Mouse (Mus musculus) erythroblast, embryonic 14.5 days (primary cell): ENCODE data around the gene Gnai2. TPM values are rescaled to one million over a fixed set of nuclear protein-coding genes. Genes with fewer than 3 reads are reported as not detected.

Experiments used
- H3K27me3 ChIP-seq: 2 replicates; pipeline ENCODE4 v1.6.1; 2012; ENCODE audit warnings: inconsistent platforms; ENCODE audit not compliant: control insufficient read depth
- H3K36me3 ChIP-seq: 2 replicates; pipeline ENCODE4 v1.6.1; 2012; ENCODE audit warnings: mild to moderate bottlenecking, inconsistent platforms; ENCODE audit not compliant: control insufficient read depth
- H3K4me1 ChIP-seq: 2 replicates; pipeline ENCODE4 v1.6.1; 2012; ENCODE audit warnings: inconsistent platforms; ENCODE audit not compliant: control insufficient read depth
- H3K4me3 ChIP-seq: replicated peaks from 2 replicates; pipeline ENCODE3; 2012; ENCODE audit warnings: moderate library complexity, mild to moderate bottlenecking, inconsistent platforms
- H3K9me3 ChIP-seq: 2 replicates; pipeline ENCODE4 v1.6.1; 2012; ENCODE audit warnings: low read length, inconsistent platforms, mixed read lengths; ENCODE audit not compliant: control insufficient read depth
- GATA1 ChIP-seq: IDR thresholded peaks from 2 replicates; pipeline ENCODE4 v1.6.1; 2012; ENCODE audit warnings: low read length, inconsistent platforms, mixed read lengths
- TAL1 ChIP-seq: IDR thresholded peaks from 3 replicates; pipeline ENCODE4 v1.6.1; 2012; ENCODE audit warnings: low read length, inconsistent platforms, mixed read lengths
- polyA plus RNA-seq: library from polyadenylated mRNA; stranded (reverse); fragments of >175 nt; gene quantifications from 2 replicates; pipeline ENCODE4 v1.2.3, GENCODE M21; 2012

Gnai2 gene
- polyA plus RNA-seq, 1 experiment: 87.2 TPM

DNA sequence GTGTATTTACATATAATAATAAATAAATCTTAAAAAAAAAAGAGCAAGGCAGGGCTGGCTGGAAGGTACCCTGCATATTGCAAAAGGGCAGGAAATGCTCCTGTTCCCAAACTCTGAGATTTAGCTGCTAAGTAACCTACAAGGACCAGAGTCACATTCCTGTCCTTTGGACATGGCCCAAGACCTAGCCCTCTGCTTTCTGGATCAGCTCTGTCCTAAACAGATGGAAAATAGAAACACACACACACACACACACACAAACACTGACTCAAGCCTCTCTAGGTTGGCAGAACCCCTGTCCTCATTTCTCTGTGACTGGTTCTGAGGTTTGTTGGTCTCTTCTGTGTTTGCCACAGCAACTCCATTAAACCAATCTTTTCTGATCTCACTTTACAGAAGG lies 14.2 kb downstream of the Gnai2 start:
- no peak overlapping the region for H3K4me3 ChIP-seq
- TF ChIP-seq GATA1 (no peak), TAL1 (no peak)
- H3K36me3 ChIP-seq: peaks cover 82% of the 10 kb centered on the region
- peaks cover 23% of the 10 kb centered on the region for H3K4me1 ChIP-seq
- no peaks in the 10 kb centered on the region for H3K27me3 ChIP-seq
- H3K9me3 ChIP-seq: no peaks in the 10 kb centered on the region

DNA sequence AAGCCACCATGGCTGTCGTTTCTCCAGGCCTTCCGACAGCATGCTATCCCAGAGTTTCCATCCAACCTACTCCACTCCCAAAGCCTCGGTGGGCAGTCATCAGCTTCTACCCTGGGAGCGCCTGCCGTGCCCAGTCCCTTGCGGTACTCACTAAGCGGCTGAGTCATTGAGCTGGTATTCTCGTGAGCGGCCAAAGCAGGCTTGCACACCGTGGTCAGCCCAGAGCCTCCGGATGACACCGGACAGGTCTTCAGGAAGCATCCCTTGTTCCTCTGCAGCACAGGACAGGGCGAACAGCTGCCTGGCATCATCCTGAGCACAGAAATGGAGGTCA lies 15.7 kb downstream of the Gnai2 start:
- no peaks in the 10 kb centered on the region for H3K9me3 ChIP-seq
- H3K4me1 ChIP-seq: peaks cover 14% of the 10 kb centered on the region
- H3K27me3 ChIP-seq: no peaks in the 10 kb centered on the region
- peaks cover 82% of the 10 kb centered on the region for H3K36me3 ChIP-seq
- H3K4me3 ChIP-seq: no peak overlapping the region
- TF ChIP-seq GATA1: no peak
- TF ChIP-seq TAL1: no peak

DNA sequence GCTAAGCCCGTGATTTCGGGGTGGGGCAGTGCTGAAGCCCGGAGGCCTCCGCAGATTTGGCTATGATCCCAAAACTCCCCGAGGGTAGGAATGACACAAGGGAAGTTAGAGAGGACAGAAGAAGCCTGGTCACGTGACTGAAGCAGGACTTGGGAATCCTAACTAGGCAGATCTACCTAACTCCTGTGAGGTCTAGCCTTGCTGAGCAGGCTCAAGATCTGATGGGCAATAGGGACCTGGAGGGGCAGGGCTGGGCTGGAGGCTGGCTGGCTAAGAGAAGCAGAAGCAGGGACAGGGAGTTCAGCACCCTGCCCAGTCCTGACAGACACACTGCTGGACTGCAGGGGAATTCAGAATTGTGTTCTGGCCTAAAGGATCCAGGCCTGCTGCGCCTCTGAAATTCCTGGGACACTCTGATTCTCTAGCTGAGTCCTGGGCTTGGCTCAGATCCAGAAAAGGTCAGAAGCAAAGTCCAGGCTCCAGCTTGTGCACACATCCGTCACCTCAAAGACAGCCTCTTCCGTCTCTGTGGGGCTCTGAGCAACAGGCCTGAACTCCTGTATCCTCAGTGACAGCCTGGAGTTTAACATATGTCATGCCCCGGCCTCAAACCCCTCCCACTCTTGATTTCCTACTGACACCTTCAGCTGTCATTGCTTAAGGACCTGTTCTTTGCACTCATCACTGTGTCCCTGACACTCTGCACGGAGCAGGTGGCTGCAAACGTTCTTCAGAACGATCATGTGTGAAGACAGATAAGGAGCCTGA lies 16.2 kb downstream of the Gnai2 start:
- peaks cover 82% of the 10 kb centered on the region for H3K36me3 ChIP-seq
- no peaks in the 10 kb centered on the region for H3K9me3 ChIP-seq
- TF ChIP-seq GATA1: no peak
- TF ChIP-seq TAL1: no peak
- no peak overlapping the region for H3K4me3 ChIP-seq
- H3K4me1 ChIP-seq: peaks cover 12% of the 10 kb centered on the region
- no peaks in the 10 kb centered on the region for H3K27me3 ChIP-seq

DNA sequence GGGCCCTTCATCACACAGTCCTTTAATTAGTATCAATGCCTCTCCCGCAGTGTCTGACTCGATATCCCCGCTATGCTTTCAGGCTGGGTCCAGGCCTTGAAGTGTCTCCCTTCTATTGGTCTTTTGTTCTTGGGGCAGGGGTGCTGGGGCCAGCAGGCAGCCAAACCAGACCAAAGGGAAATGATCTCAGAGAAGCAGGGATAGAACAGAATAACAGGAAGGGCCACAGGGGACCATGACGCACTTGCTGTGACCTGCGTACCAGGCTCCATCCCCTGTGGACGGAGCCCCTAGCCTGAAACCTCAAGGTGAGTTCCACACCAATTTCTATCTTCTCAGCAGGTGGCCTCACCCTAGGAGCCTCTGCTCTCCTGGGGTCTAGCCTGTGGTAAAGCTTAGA lies 17.1 kb downstream of the Gnai2 start:
- no peaks in the 10 kb centered on the region for H3K27me3 ChIP-seq
- no peak overlapping the region for H3K4me3 ChIP-seq
- peaks cover 17% of the 10 kb centered on the region for H3K4me1 ChIP-seq
- peaks cover 77% of the 10 kb centered on the region for H3K36me3 ChIP-seq
- H3K9me3 ChIP-seq: no peaks in the 10 kb centered on the region
- TF ChIP-seq GATA1 (no peak), TAL1 (no peak)

DNA sequence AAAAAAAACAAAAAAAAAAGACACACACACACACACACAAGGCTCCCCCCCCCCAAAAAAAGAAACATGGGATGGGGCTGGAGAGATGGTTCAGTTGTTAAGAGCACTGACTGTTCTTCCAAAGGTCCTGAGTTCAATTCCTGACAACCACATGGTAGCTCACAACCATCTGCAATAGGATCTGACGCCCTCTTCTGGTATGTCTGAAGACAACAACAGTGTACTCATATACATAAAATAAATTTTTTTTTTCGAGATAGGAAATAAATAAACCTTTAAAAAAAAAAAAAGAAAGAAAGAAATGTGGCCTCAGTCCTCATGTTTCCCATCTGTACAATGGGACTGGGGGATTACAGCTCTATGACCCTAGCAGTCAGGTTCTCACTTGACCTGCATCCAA lies 17.7 kb downstream of the Gnai2 start:
- TF ChIP-seq TAL1: no peak
- no peak for TF ChIP-seq GATA1

DNA sequence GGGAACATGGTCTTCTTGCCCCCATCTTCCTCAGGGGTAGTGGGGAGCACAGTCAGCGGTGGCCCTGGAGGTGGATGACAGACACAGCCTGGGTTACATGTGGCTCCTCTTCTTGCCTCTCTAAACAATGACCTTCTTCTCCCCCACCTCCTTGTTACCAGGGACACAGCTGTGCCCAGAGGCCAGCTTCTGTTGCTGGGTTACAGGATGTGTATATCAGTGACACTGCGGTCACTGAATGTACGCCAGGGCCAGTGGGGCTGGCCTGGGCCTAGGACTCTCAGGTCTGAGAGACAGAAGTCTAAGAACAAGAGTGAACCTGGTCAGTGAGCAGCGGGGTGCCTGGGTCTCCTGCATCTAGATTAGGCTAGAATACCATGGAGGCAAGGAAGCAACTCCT lies 20.1 kb downstream of the Gnai2 start:
- peaks cover 60% of the 10 kb centered on the region for H3K36me3 ChIP-seq
- no peak for TF ChIP-seq TAL1
- no peak for TF ChIP-seq GATA1

More for the DNA sequence above, 17.7 kb downstream of the Gnai2 start:
- no peaks in the 10 kb centered on the region for H3K27me3 ChIP-seq
- peaks cover 22% of the 10 kb centered on the region for H3K4me1 ChIP-seq
- H3K9me3 ChIP-seq: no peaks in the 10 kb centered on the region
- no peak overlapping the region for H3K4me3 ChIP-seq
- peaks cover 73% of the 10 kb centered on the region for H3K36me3 ChIP-seq

DNA sequence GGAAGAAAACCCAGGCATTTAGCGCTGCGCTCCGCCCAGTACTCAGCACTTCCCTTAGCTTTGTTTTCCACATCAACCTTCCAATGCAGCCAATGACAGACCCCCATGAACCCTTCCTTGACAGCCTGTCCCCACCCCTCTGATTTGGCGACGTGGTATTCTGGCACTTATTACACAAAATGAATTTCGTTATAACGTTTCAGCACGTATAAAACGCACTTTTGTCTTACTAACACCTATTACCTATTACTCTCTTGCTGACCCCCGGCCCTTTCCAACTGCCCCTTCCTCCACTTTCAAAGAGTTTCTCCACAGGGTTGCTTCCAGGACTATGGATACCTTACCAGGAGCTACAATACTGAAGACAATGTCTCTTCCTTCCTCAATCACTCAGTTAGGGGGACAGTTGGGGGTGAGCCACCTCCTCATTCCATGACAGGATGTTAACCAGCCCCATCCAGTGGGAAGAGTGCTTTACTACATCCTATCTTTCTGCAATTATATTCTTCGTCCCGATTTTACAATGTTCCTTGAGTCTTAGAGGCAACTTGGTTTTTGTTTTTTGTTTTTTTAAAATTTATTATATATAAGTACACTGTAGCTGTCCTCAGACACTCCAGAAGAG lies 22.1 kb downstream of the Gnai2 start:
- peaks cover 31% of the 10 kb centered on the region for H3K4me1 ChIP-seq
- peaks cover 40% of the 10 kb centered on the region for H3K36me3 ChIP-seq

More for the DNA sequence above, 20.1 kb downstream of the Gnai2 start:
- no peak overlapping the region for H3K4me3 ChIP-seq
- no peaks in the 10 kb centered on the region for H3K27me3 ChIP-seq
- peaks cover 36% of the 10 kb centered on the region for H3K4me1 ChIP-seq
- no peaks in the 10 kb centered on the region for H3K9me3 ChIP-seq

DNA sequence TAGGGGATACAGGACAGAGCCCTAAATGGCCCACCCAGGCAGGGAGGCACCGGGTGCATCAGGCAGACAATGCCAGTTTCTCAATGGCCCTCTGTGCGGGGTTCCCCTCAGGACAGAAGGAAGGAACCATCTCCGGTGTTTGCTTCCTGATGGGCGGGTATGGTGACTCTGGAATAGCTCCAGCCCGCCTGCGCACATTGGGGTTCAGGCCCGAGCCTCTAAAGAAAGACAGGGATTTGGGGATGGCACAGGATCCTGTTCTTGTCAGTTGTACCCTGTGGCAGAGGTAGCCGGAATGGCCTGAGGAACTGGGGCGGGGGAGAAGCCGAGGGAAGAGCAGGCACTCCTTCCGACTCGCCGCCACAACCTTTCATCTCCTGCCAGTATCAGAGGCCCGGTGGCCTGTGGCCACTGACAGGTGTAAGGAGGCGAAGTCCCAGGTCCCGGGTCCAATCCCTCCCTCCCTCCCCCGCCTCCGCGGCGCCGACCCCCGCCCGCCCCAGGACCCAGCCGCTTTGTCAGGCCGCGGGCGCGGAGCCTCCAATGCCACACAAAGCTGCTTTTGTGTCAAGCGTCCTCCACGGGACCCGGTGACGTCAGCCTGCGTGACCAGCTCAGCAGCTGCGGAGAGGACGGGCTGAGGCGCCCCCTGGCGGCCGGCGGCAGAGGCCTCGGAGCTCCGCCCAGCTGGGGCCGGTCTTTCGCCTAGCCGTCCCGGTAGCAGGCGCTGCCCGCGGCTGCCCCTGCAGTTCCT lies 22.8 kb downstream of the Gnai2 start:
- peaks cover 35% of the 10 kb centered on the region for H3K36me3 ChIP-seq
- TF ChIP-seq GATA1: no peak
- no peak for TF ChIP-seq TAL1
- H3K9me3 ChIP-seq: no peaks in the 10 kb centered on the region
- no peaks in the 10 kb centered on the region for H3K27me3 ChIP-seq
- peaks cover 37% of the 10 kb centered on the region for H3K4me1 ChIP-seq
- H3K4me3 ChIP-seq: peak overlapping the region; percentile 65

More for the DNA sequence above, 22.1 kb downstream of the Gnai2 start:
- Histone ChIP-seq H3K4me3 (peak overlapping the region; percentile 65), H3K9me3 (no peaks in the 10 kb centered on the region), H3K27me3 (no peaks in the 10 kb centered on the region)
- TF ChIP-seq GATA1 (no peak), TAL1 (no peak)
